Mouse (Mus musculus) leukemia stem cell, adult 10-12 weeks (primary cell): ENCODE measurements around the gene Rnf145. TPM values are rescaled to one million over a fixed set of nuclear protein-coding genes. Genes with fewer than 3 reads are reported as not detected.

Experiments used
- polyA plus RNA-seq: library from polyadenylated mRNA; stranded (reverse); fragments of >175 nt; gene quantifications from 2 replicates; pipeline ENCODE4 v1.2.3, GENCODE M21; 2012; ENCODE audit warnings: low replicate concordance

Rnf145 gene
- 105 and 221 TPM in 2 replicates for polyA plus RNA-seq

DNA sequence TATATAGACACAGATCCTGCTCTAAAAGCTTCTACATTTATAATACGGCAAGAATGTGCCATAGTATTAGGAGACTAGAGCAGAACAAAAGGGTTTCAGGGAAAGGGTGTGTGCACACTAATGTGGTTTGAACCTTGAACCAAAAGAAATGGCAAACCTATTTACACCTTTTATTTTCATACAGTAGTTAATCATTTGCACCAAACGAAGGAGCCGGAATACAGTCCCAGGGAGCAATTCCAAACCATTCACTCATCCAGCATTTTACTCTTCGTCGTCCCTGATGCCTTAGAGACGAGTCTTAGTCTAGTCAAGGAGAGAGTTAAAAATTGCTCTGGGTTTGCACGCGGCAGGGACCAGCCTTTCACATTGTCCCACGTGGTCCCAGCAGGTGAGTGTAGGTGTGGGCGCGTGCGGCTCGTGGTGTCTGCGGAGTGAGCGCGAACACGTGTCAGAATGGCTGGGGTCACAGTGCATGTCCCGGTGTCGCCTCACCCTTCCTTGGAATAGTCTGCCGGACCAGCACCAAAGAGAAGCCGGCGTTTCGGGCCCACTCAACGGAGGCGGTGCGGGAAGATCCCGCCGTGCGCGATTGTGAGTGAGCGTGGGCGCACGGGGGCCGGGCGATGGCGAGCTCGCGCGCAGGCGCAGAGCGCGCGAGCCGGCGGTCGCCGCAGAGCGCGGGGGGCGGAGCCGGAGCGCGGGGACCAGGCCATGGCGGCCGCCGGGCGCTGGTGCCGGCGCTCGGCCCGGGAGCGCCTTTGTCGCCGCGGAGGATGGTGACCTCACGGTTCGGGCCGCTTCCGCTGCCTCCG lies at the start of gene Rnf145:
Gene Rnf145, plus strand, starts transcription at position 684 of the 815 bp plus-strand sequence.

DNA sequence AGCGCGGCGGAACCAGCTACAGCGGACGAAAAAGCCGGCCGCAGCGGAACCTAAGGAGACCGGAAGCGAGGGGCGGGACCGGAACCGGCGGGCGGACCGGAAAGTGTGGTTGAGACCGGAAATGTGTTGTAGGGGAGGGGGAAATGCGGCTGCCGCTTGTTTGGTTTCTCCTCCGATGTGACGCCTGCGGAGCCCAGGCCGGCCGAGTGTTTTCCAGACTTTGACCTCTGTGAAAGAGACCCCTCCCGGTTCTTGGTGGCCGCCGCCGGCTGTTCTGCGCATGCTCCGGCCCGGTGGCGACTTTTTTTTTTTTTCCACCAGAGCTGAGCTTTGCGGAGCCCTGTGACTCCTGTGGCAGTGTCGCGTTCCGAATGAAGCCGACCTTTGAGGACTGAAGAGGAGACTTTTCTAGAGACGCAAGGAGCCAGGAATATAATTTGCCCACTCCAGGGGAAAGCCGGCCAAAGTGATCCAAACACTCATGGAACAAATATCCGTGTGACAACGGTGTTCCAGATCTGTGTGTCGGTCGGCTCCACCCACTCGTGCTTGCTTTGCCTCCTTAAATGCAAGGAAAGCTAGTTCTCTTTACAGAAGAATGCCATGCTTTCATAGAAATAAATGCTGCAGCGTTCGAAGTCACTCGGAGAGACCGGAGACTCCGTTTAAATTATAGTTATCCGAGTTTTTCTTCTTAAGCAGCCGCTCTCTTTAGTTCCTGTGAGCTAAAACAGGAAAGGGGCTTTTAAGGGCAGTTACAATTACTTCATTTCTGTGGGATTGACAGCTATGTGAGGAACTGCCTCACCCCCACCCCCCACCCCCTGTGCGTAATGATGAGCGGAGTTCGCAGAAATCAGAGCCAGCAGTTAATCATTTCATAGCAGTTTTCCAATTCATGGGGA lies 48.1 kb upstream of the Rnf145 start, which contains the start of gene Ublcp1:
Gene Ublcp1, minus strand, starts transcription at position 67 of the 905 bp plus-strand sequence.

Other genes starting within 250 kb of the Rnf145 start
- gene Il12b, start 118.9 kb upstream of the Rnf145 start, polyA plus RNA-seq, result 0.15 TPM in 1 of 2 replicates, not detected in the other
- 1.6 and 5.6 TPM in 2 replicates for gene Ublcp1, start 48.5 kb upstream of the Rnf145 start, polyA plus RNA-seq
- gene Ebf1, start 98.4 kb downstream of the Rnf145 start, polyA plus RNA-seq, result 6.4 and 12.2 TPM in 2 replicates